Mouse (Mus musculus) kidney, postnatal 4 days (tissue): ENCODE measurements around the gene Olfr56.
"Not testable (repeated sequence)": the region's sequence is repeated elsewhere in the genome, so short reads cannot be mapped to it uniquely, and the experiment has no call there.

Source experiments
- DNase-seq, 2 experiments: peaks; one replicate each; pipeline ENCODE4 v3.0.0; 2021; ENCODE audit warnings: mixed read lengths in 2 of 2

Gene Olfr56

DNA sequence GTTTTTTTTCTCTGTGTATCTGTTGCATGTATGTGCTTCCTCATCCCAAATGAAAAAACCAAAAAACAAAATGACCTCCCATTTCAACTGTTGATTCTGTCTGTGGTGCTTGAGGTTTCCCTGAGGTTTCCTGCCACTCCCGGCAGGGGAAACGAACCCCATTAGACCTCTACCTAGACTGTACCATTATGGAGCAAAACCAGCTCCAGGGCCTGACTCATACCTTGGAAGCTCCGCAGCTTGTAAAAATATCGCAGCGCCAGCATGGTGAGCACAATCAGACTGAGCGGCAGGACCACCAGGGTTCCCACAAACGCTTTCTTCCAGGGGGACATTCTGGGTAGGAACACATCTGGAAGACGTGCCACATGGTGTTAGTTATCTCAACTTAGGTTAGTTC, 196.7 kb downstream of the Olfr56 start:
- DNase-seq, result no peak

DNA sequence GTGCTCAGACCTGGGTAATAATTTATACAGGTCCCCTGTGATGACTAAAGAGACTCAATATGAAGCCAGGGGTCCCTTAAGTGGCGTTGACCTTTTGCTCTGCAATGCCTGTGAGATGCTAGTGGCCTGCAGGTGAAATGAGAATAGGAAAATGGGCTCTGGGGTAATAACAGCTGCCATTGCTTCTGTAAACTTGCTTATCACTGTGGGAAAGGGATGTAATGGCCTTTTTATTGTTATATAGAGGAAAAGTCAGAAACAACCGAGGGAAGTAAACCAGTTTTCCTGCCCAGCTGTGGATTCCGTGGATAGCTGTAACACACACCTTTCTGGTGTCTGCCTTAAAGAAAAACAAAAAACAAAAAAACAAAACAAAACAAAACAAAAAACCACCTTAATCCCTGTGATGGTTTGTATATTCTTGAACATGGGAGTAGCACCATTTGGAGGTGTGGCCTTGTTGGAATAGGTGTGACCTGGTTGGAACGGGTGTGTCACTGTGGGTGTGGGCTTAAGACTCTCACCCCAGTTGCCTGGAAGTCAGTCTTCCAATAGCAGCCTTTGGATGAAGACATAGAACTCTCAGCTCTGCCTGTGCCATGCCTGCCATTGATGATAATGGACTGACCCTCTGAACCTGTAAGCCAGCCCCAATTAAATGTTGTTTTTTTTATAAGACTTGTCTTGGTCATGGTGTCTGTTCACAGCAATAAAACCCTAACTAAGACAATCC, 197.5 kb downstream of the Olfr56 start:
- not testable (repeated sequence) for DNase-seq

DNA sequence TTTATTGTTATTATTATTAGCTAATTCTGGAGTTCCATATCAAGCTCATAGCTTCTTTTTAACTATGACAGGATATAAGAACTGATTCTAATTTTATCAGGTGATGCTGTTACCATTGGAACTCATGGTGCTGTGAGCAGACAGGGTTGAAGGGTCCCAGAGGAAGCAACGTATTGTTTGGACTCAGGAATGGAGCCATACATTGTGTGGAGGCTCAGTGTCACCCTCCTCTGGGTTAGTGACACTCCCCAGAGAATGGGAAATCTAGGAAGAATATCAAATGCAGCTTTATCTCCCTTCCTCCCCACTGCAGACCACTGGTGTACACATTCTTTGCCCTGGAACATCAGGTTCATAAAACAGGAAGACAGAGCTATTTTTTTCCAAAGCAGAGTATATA, 204.5 kb downstream of the Olfr56 start:
- no peak for DNase-seq
